Mouse (Mus musculus): ENCODE data around the gene Rcc1l. TPM values are rescaled to one million over a fixed set of nuclear protein-coding genes. Genes with fewer than 3 reads are reported as not detected.
A peak's percentile ranks its signal among the peaks of the same experiment; 100 is the strongest.

The Rcc1l gene
- polyA plus RNA-seq, 1 experiment from 2014 or later: 35.5 TPM

- H3K27ac ChIP-seq (ENCODE audit: low read depth): no peak overlapping the region
- 38% methylated on average over 4 of the region's 4 CpGs for WGBS
- peaks cover 6% of the 10 kb centered on the region for H3K4me1 ChIP-seq (ENCODE audit: insufficient read depth)
- peak; percentile 70 for TF ChIP-seq CTCF (IDR thresholded peaks at IDR 0.05; ENCODE audit: low read depth)
- H3K4me2 ChIP-seq: no peak overlapping the region
- no peak overlapping the region for H3K4me3 ChIP-seq (ENCODE audit: low read depth, low read length)
- ATAC-seq (ENCODE audit: insufficient read depth): no peak
- no peaks in the 10 kb centered on the region for H3K27me3 ChIP-seq (ENCODE audit: insufficient read depth, low read length)
- no peaks in the 10 kb centered on the region for H3K9me3 ChIP-seq (ENCODE audit: low read depth, low read length)
- no peak overlapping the region for H3K9ac ChIP-seq
- H3K36me3 ChIP-seq (ENCODE audit: insufficient read depth): peaks cover 40% of the 10 kb centered on the region
- DNase-seq: peak; percentile 61
Observed at GRCm38 (mm10) chr5:134173206-134173605, 3.4 kb downstream of the Rcc1l start.

- H3K27ac ChIP-seq (ENCODE audit: low read depth): no peak overlapping the region
- H3K36me3 ChIP-seq (ENCODE audit: insufficient read depth): peaks cover 60% of the 10 kb centered on the region
- no peak for TF ChIP-seq CTCF (IDR thresholded peaks at IDR 0.05; ENCODE audit: low read depth)
- peaks cover under 1% of the 10 kb centered on the region for H3K4me1 ChIP-seq (ENCODE audit: insufficient read depth)
- no peak overlapping the region for H3K4me3 ChIP-seq (ENCODE audit: low read depth, low read length)
- H3K9me3 ChIP-seq (ENCODE audit: low read depth, low read length): no peaks in the 10 kb centered on the region
- 90% methylated on average over 8 of the region's 8 CpGs for WGBS
- no peak for DNase-seq
- no peaks in the 10 kb centered on the region for H3K27me3 ChIP-seq (ENCODE audit: insufficient read depth, low read length)
- H3K9ac ChIP-seq: no peak overlapping the region
- no peak overlapping the region for H3K4me2 ChIP-seq
- no peak for ATAC-seq (ENCODE audit: insufficient read depth)
Observed at GRCm38 (mm10) chr5:134170167-134170566, 6.4 kb downstream of the Rcc1l start.

GRCm38 (mm10) chr5:134169231-134169630 lies 7.3 kb downstream of the Rcc1l start:
- DNase-seq (no peak), ATAC-seq (ENCODE audit: insufficient read depth) (0 out of 2 replicates have a peak, but pooled peaks have one; percentile 25)
- Histone ChIP-seq H3K27ac (ENCODE audit: low read depth) (no peak overlapping the region), H3K4me1 (ENCODE audit: insufficient read depth) (no peaks in the 10 kb centered on the region), H3K4me2 (no peak overlapping the region), H3K27me3 (ENCODE audit: insufficient read depth, low read length) (no peaks in the 10 kb centered on the region), H3K36me3 (ENCODE audit: insufficient read depth) (peaks cover 67% of the 10 kb centered on the region), H3K4me3 (ENCODE audit: low read depth, low read length) (no peak overlapping the region), H3K9me3 (ENCODE audit: low read depth, low read length) (no peaks in the 10 kb centered on the region), H3K9ac (no peak overlapping the region)
- 89% methylated on average over 10 of the region's 10 CpGs for WGBS
- TF ChIP-seq CTCF (IDR thresholded peaks at IDR 0.05; ENCODE audit: low read depth): no peak

GRCm38 (mm10) chr5:134168033-134168432 lies 8.5 kb downstream of the Rcc1l start:
- peaks cover 73% of the 10 kb centered on the region for H3K36me3 ChIP-seq (ENCODE audit: insufficient read depth)
- no peak for ATAC-seq (ENCODE audit: insufficient read depth)

GRCm38 (mm10) chr5:134166642-134167041 lies 9.9 kb downstream of the Rcc1l start:
- 88% methylated on average over 7 of the region's 7 CpGs for WGBS

More at GRCm38 (mm10) chr5:134168033-134168432, 8.5 kb downstream of the Rcc1l start:
- H3K9me3 ChIP-seq (ENCODE audit: low read depth, low read length): no peaks in the 10 kb centered on the region
- TF ChIP-seq CTCF (IDR thresholded peaks at IDR 0.05; ENCODE audit: low read depth): no peak
- no peaks in the 10 kb centered on the region for H3K27me3 ChIP-seq (ENCODE audit: insufficient read depth, low read length)
- no peak for DNase-seq
- H3K4me1 ChIP-seq (ENCODE audit: insufficient read depth): no peaks in the 10 kb centered on the region
- H3K9ac ChIP-seq: no peak overlapping the region
- H3K4me2 ChIP-seq: no peak overlapping the region
- WGBS: 90% methylated on average over 9 of the region's 9 CpGs
- H3K4me3 ChIP-seq (ENCODE audit: low read depth, low read length): no peak overlapping the region
- no peak overlapping the region for H3K27ac ChIP-seq (ENCODE audit: low read depth)

GRCm38 (mm10) chr5:134164688-134165087 lies 11.9 kb downstream of the Rcc1l start:
- Histone ChIP-seq H3K27me3 (ENCODE audit: insufficient read depth, low read length) (no peaks in the 10 kb centered on the region), H3K9me3 (ENCODE audit: low read depth, low read length) (no peaks in the 10 kb centered on the region), H3K4me2 (no peak overlapping the region), H3K9ac (no peak overlapping the region), H3K4me1 (ENCODE audit: insufficient read depth) (no peaks in the 10 kb centered on the region), H3K27ac (ENCODE audit: low read depth) (no peak overlapping the region), H3K4me3 (ENCODE audit: low read depth, low read length) (no peak overlapping the region), H3K36me3 (ENCODE audit: insufficient read depth) (peaks cover 78% of the 10 kb centered on the region)
- no peak for TF ChIP-seq CTCF (IDR thresholded peaks at IDR 0.05; ENCODE audit: low read depth)
- peak; percentile 46 for DNase-seq
- 54% methylated on average over 5 of the region's 5 CpGs for WGBS
- no peak for ATAC-seq (ENCODE audit: insufficient read depth)

More at GRCm38 (mm10) chr5:134166642-134167041, 9.9 kb downstream of the Rcc1l start:
- no peak for ATAC-seq (ENCODE audit: insufficient read depth)
- H3K36me3 ChIP-seq (ENCODE audit: insufficient read depth): peaks cover 76% of the 10 kb centered on the region
- H3K4me1 ChIP-seq (ENCODE audit: insufficient read depth): no peaks in the 10 kb centered on the region
- no peak overlapping the region for H3K4me3 ChIP-seq (ENCODE audit: low read depth, low read length)
- H3K9ac ChIP-seq: no peak overlapping the region
- H3K9me3 ChIP-seq (ENCODE audit: low read depth, low read length): no peaks in the 10 kb centered on the region
- H3K27me3 ChIP-seq (ENCODE audit: insufficient read depth, low read length): no peaks in the 10 kb centered on the region
- no peak overlapping the region for H3K27ac ChIP-seq (ENCODE audit: low read depth)
- TF ChIP-seq CTCF (IDR thresholded peaks at IDR 0.05; ENCODE audit: low read depth): no peak
- DNase-seq: no peak
- H3K4me2 ChIP-seq: no peak overlapping the region

- Histone ChIP-seq H3K27ac (ENCODE audit: low read depth) (no peak overlapping the region), H3K9me3 (ENCODE audit: low read depth, low read length) (no peaks in the 10 kb centered on the region), H3K4me2 (no peak overlapping the region), H3K27me3 (ENCODE audit: insufficient read depth, low read length) (no peaks in the 10 kb centered on the region), H3K4me3 (ENCODE audit: low read depth, low read length) (no peak overlapping the region), H3K36me3 (ENCODE audit: insufficient read depth) (peaks cover 72% of the 10 kb centered on the region), H3K9ac (no peak overlapping the region), H3K4me1 (ENCODE audit: insufficient read depth) (no peaks in the 10 kb centered on the region)
- no peak for TF ChIP-seq CTCF (IDR thresholded peaks at IDR 0.05; ENCODE audit: low read depth)
- no peak for ATAC-seq (ENCODE audit: insufficient read depth)
- no peak for DNase-seq
- WGBS: 90% methylated on average over 7 of the region's 7 CpGs
Observed at GRCm38 (mm10) chr5:134155916-134156466, 20.6 kb downstream of the Rcc1l start.
